ENCODE assay signal across 8 mouse cellular contexts in the genomic region with DNA sequence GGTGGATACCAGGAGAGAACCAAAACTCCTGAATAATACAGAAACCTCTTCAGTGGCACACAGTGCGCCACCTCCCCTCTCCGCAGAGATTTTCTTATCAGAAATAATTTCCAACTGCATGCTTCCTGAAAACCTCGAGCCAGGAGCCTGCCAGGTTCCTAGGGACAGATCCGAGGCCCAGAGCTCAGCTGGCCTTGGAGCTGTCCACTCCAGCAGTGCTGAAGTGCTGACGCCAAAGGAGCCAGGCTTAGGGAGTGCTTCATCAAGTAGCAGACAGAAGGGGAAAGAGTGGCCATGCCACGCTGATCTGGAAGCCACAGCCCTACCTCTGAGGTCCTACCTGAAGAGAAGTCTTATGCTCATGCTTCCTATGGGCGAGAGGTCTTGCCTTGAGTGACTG. TPM values are rescaled to one million over a fixed set of nuclear protein-coding genes. Genes with fewer than 3 reads are reported as not detected.
DNase-seq lines count a peak whose midpoint lies in the region; ATAC-seq and TF ChIP-seq lines count a peak whose summit lies in the region.

No protein-coding gene starts in this region.

- peak overlapping the region; percentile 75; the same call in 1 of the 2 replicates for H3K4me3 ChIP-seq in forebrain, embryonic 12.5 days (replicated peaks)
- H3K4me3 ChIP-seq in hindbrain, postnatal 0 days (ENCODE audit: low read length), result peak overlapping the region; percentile 55
- no peak overlapping the region for H3K4me3 ChIP-seq in neural tube, embryonic 12.5 days

- DNase-seq in cerebellum, postnatal 14 days, result peak; percentile 33 to 41
- no peak for DNase-seq in cerebellum, postnatal 36 days
- DNase-seq in ZHBTc4 (ENCODE audit: low read depth, low spot score), result peak; percentile 74
- peak; percentile 61 for DNase-seq in hindbrain, postnatal 0 days (ENCODE audit: low spot score)
- peak; percentile 35 to 37 for DNase-seq in lung, adult 18-20 months
- DNase-seq in layer of hippocampus, adult 18-20 months (ENCODE audit: low spot score in 2 of 2), result no peak

- H3K36me3 ChIP-seq in forebrain, embryonic 12.5 days (replicated peaks), result peaks cover 34% of the 10 kb centered on the region
- peaks cover 25% of the 10 kb centered on the region for H3K36me3 ChIP-seq in hindbrain, postnatal 0 days (ENCODE audit: insufficient read depth, low read length)
- peaks cover 25% of the 10 kb centered on the region for H3K36me3 ChIP-seq in neural tube, embryonic 12.5 days

- H3K4me2 ChIP-seq in forebrain, embryonic 12.5 days, result peak overlapping the region; percentile 80
- peak overlapping the region; percentile 82 for H3K4me2 ChIP-seq in hindbrain, postnatal 0 days (ENCODE audit: low read depth, low read length)
- peak overlapping the region; percentile 73 for H3K4me2 ChIP-seq in neural tube, embryonic 12.5 days (replicated peaks)

- H3K27me3 ChIP-seq in forebrain, embryonic 12.5 days, result 0 out of 2 replicates have a peak, but pooled peaks cover 8% of the 10 kb centered on the region
- no peaks in the 10 kb centered on the region for H3K27me3 ChIP-seq in hindbrain, postnatal 0 days (ENCODE audit: insufficient read depth, low read length)
- H3K27me3 ChIP-seq in neural tube, embryonic 12.5 days (replicated peaks), result no peaks in the 10 kb centered on the region; the same call in 1 of the 2 replicates

- peaks cover 25% of the 10 kb centered on the region for H3K4me1 ChIP-seq in forebrain, embryonic 12.5 days
- peaks cover 13% of the 10 kb centered on the region for H3K4me1 ChIP-seq in hindbrain, postnatal 0 days (ENCODE audit: insufficient read depth, low read length)
- peaks cover 23% of the 10 kb centered on the region; the same call in 1 of the 2 replicates for H3K4me1 ChIP-seq in neural tube, embryonic 12.5 days

- WGBS in forebrain, embryonic 12.5 days, result 17% methylated on average over 7 of the region's 7 CpGs
- 17% methylated on average over 7 of the region's 7 CpGs for WGBS in hindbrain, postnatal 0 days
- WGBS in neural tube, embryonic 12.5 days, result 17% methylated on average over 7 of the region's 7 CpGs

- TF ChIP-seq CTCF in hindbrain, postnatal 0 days (IDR thresholded peaks at IDR 0.05; ENCODE audit: low read depth), result no peak

- H3K9me3 ChIP-seq in forebrain, embryonic 12.5 days, result no peaks in the 10 kb centered on the region
- H3K9me3 ChIP-seq in hindbrain, postnatal 0 days (ENCODE audit: low read length), result no peaks in the 10 kb centered on the region
- H3K9me3 ChIP-seq in neural tube, embryonic 12.5 days, result no peaks in the 10 kb centered on the region

- H3K27ac ChIP-seq in forebrain, embryonic 12.5 days, result no peak overlapping the region
- H3K27ac ChIP-seq in hindbrain, postnatal 0 days, result no peak overlapping the region
- no peak overlapping the region for H3K27ac ChIP-seq in neural tube, embryonic 12.5 days

- no peak overlapping the region for H3K9ac ChIP-seq in forebrain, embryonic 12.5 days
- H3K9ac ChIP-seq in hindbrain, postnatal 0 days (replicated peaks; ENCODE audit: low read length), result peak overlapping the region; percentile 67; the same call in 1 of the 2 replicates
- H3K9ac ChIP-seq in neural tube, embryonic 12.5 days, result no peak overlapping the region

- ATAC-seq in forebrain, embryonic 12.5 days (ENCODE audit: low FRiP score), result no peak
- ATAC-seq in hindbrain, postnatal 0 days, result no peak
- ATAC-seq in neural tube, embryonic 12.5 days (ENCODE audit: low FRiP score, low read depth), result no peak

RNA-seq across cellular contexts. Expression of gene Maneal, which starts 1.5 kb away (rescaled TPM):
- polyA plus RNA-seq in forebrain, embryonic 12.5 days (2016; fragmentation: Nextera tagmentation; extraction: Ambion mirVana), result 5.6 and 9.7 TPM in 2 replicates
- total RNA-seq in hindbrain, postnatal 0 days (2014; rRNA removed), result 52.3 and 56.9 TPM in 2 replicates
- 9.4 and 9.6 TPM in 2 replicates for polyA plus RNA-seq in hindbrain, postnatal 0 days (2015; fragmentation: Nextera tagmentation; extraction: Ambion mirVana)
- polyA plus RNA-seq in neural tube, embryonic 12.5 days (2016; fragmentation: Nextera tagmentation; extraction: Ambion mirVana), result 8.2 and 10.3 TPM in 2 replicates
- total RNA-seq in layer of hippocampus, adult 18-20 months (2021), result 10 to 100 TPM; 51.5 to 52.1 TPM

RNA-seq across cellular contexts. Expression of gene 1110065P20Rik, which starts 9.4 kb away (rescaled TPM):
- polyA plus RNA-seq in forebrain, embryonic 12.5 days (2016; fragmentation: Nextera tagmentation; extraction: Ambion mirVana), result 60.1 and 64.9 TPM in 2 replicates
- 206 and 212 TPM in 2 replicates for total RNA-seq in hindbrain, postnatal 0 days (2014; rRNA removed)
- 143 and 152 TPM in 2 replicates for polyA plus RNA-seq in hindbrain, postnatal 0 days (2015; fragmentation: Nextera tagmentation; extraction: Ambion mirVana)
- 71.6 and 77.6 TPM in 2 replicates for polyA plus RNA-seq in neural tube, embryonic 12.5 days (2016; fragmentation: Nextera tagmentation; extraction: Ambion mirVana)
- total RNA-seq in layer of hippocampus, adult 18-20 months (2021), result 10 to 100 TPM; 79.5 to 89.0 TPM

RNA-seq across cellular contexts. Expression of gene Yrdc, which starts 10.0 kb away (rescaled TPM):
- 45.0 and 48.5 TPM in 2 replicates for polyA plus RNA-seq in forebrain, embryonic 12.5 days (2016; fragmentation: Nextera tagmentation; extraction: Ambion mirVana)
- 52.9 and 76.1 TPM in 2 replicates for total RNA-seq in hindbrain, postnatal 0 days (2014; rRNA removed)
- 47.0 and 52.9 TPM in 2 replicates for polyA plus RNA-seq in hindbrain, postnatal 0 days (2015; fragmentation: Nextera tagmentation; extraction: Ambion mirVana)
- 56.4 and 56.5 TPM in 2 replicates for polyA plus RNA-seq in neural tube, embryonic 12.5 days (2016; fragmentation: Nextera tagmentation; extraction: Ambion mirVana)
- total RNA-seq in layer of hippocampus, adult 18-20 months (2021), result 10 to 100 TPM; 34.3 to 36.6 TPM

RNA-seq across cellular contexts. Expression of gene Epha10, which starts 20.3 kb away (rescaled TPM):
- polyA plus RNA-seq in forebrain, embryonic 12.5 days (2016; fragmentation: Nextera tagmentation; extraction: Ambion mirVana), result 1.2 and 1.9 TPM in 2 replicates
- total RNA-seq in hindbrain, postnatal 0 days (2014; rRNA removed), result 28.4 and 49.6 TPM in 2 replicates
- polyA plus RNA-seq in hindbrain, postnatal 0 days (2015; fragmentation: Nextera tagmentation; extraction: Ambion mirVana), result 13.7 and 14.2 TPM in 2 replicates
- polyA plus RNA-seq in neural tube, embryonic 12.5 days (2016; fragmentation: Nextera tagmentation; extraction: Ambion mirVana), result 6.3 and 6.6 TPM in 2 replicates
- 10 to 100 TPM; 39.0 to 42.3 TPM for total RNA-seq in layer of hippocampus, adult 18-20 months (2021)

RNA-seq across cellular contexts. Expression of gene Mtf1, which starts 58.5 kb away (rescaled TPM):
- polyA plus RNA-seq in forebrain, embryonic 12.5 days (2016; fragmentation: Nextera tagmentation; extraction: Ambion mirVana), result 13.6 and 17.4 TPM in 2 replicates
- total RNA-seq in hindbrain, postnatal 0 days (2014; rRNA removed), result 7.7 and 17.3 TPM in 2 replicates
- polyA plus RNA-seq in hindbrain, postnatal 0 days (2015; fragmentation: Nextera tagmentation; extraction: Ambion mirVana), result 23.4 and 24.7 TPM in 2 replicates
- 12.9 and 14.2 TPM in 2 replicates for polyA plus RNA-seq in neural tube, embryonic 12.5 days (2016; fragmentation: Nextera tagmentation; extraction: Ambion mirVana)
- total RNA-seq in layer of hippocampus, adult 18-20 months (2021), result 10 to 100 TPM; 26.0 to 29.3 TPM

Comparison
In these comparisons a context has a peak if more than half of its experiments do, and no peak if none do; other contexts are left out.
1. DNase-seq: peak in cerebellum, postnatal 14 days (2 of 2), ZHBTc4 (single experiment), hindbrain, postnatal 0 days (single experiment) and lung, adult 18-20 months (2 of 2); none in cerebellum, postnatal 36 days (0 of 2) and layer of hippocampus, adult 18-20 months (0 of 2).
2. Peak in every context shown above with its lines, with median percentiles within 50 percentile points of each other: H3K4me2 ChIP-seq.